Mouse (Mus musculus) forebrain, embryonic 11.5 days (tissue): ENCODE results near the gene G3bp1. TPM values are rescaled to one million over a fixed set of nuclear protein-coding genes. Genes with fewer than 3 reads are reported as not detected.

ENCODE experiments used
- ATAC-seq: fragments of 200-750 bp; cut with Nextera tagmentation; replicated peaks from 2 replicates; pipeline ENCODE4 v1.8.0; 2017; ENCODE audit warnings: moderate TSS enrichment; ENCODE audit not compliant: low FRiP score
- DNase-seq: peaks from one replicate; pipeline ENCODE4 v3.0.0-alpha.2; 2017; ENCODE audit warnings: low spot score
- H3K27ac ChIP-seq: fragments of 300-500 bp; sonication (generic); 2 replicates; pipeline ENCODE4 v1.5.1; 2014; ENCODE audit warnings: low read depth, low read length
- H3K27me3 ChIP-seq: fragments of 300-500 bp; sonication (generic); 2 replicates; pipeline ENCODE4 v1.6.1; 2014; ENCODE audit warnings: mild to moderate bottlenecking, low read length, mixed read lengths; ENCODE audit not compliant: control insufficient read depth, insufficient read depth
- H3K36me3 ChIP-seq: fragments of 300-500 bp; sonication (generic); 2 replicates; pipeline ENCODE4 v1.6.1; 2014; ENCODE audit warnings: mild to moderate bottlenecking, low read length, moderate library complexity, mixed read lengths; ENCODE audit not compliant: control insufficient read depth, insufficient read depth
- H3K4me1 ChIP-seq: fragments of 300-500 bp; sonication (generic); replicated peaks from 2 replicates; pipeline ENCODE4 v1.6.1; 2014; ENCODE audit warnings: low read length, mixed read lengths; ENCODE audit not compliant: control insufficient read depth, insufficient read depth
- H3K4me2 ChIP-seq: fragments of 300-500 bp; sonication (generic); 2 replicates; pipeline ENCODE4 v1.6.1; 2014; ENCODE audit warnings: low read depth, mild to moderate bottlenecking, low read length, moderate library complexity, mixed read lengths; ENCODE audit not compliant: severe bottlenecking
- H3K4me3 ChIP-seq: fragments of 300-500 bp; sonication (generic); 2 replicates; pipeline ENCODE4 v1.5.1; 2014; ENCODE audit warnings: low read depth, low read length
- H3K9ac ChIP-seq: fragments of 300-500 bp; sonication (generic); 2 replicates; pipeline ENCODE4 v1.6.1; 2014; ENCODE audit warnings: low read length
- H3K9me3 ChIP-seq: fragments of 300-500 bp; sonication (generic); 2 replicates; pipeline ENCODE4 v1.6.1; 2016; ENCODE audit warnings: low read length, mixed read lengths; ENCODE audit not compliant: control insufficient read depth
- WGBS: fragments of 180-500 bp; shearing (Covaris S2); extraction: QIAGEN DNeasy Blood & Tissue Kit; methylation state at CpG from one replicate; pipeline ENCODE4 v1.1.7; 2014; 5-methylcytosine and 5-hydroxymethylcytosine counted together
- microRNA-seq: library from miRNA; unstranded; fragments of <30 nt; microRNA quantifications from one replicate; pipeline ENCODE4, GENCODE M21; 2016; ENCODE audit not compliant: insufficient number of aligned reads
- polyA plus RNA-seq: library from polyadenylated mRNA; unstranded; fragments of >200 nt; fragmentation: Nextera tagmentation; extraction: Ambion mirVana; gene quantifications from 2 replicates; pipeline ENCODE4 v1.2.1, GENCODE M21; 2014

G3bp1 gene
- polyA plus RNA-seq, 1 experiment from 2014 or later, result 267 TPM

- Histone ChIP-seq H3K36me3 (no peaks in the 10 kb centered on the region), H3K9ac (no peak overlapping the region), H3K4me2 (no peak overlapping the region), H3K9me3 (no peaks in the 10 kb centered on the region), H3K27ac (no peak overlapping the region), H3K4me3 (no peak overlapping the region), H3K27me3 (no peaks in the 10 kb centered on the region), H3K4me1 (no peaks in the 10 kb centered on the region)
- DNase-seq (no peak), ATAC-seq (no peak)
- WGBS, result 67% methylated on average over 4 of the region's 4 CpGs
Measured at GRCm38 (mm10) chr11:55542671-55543070, 73.2 kb downstream of the G3bp1 start.

DNA sequence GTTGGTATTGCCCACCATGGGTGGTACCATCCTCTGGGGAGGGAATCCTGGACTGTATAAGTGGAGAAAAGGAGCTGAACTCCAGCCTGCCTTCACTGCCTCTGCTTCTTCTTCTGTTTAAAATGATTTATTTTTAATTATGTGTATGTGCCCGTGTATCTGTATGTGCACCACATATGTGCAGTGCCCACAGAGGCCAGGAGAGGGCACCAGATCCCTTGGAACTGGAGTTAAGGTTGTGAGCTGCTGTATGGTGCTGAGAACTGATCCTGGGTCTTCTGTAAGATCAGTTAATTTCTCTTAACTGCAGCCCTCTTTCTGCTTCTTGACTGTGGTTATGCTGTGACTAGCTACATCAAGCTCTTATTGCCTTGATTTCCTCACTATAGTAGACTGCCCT is 76.2 kb downstream of the G3bp1 start:
- ATAC-seq (no peak), DNase-seq (no peak)
- no peaks in the 10 kb centered on the region for H3K9me3 ChIP-seq
- no peak overlapping the region for H3K4me2 ChIP-seq
- H3K4me1 ChIP-seq, result no peaks in the 10 kb centered on the region
- no peak overlapping the region for H3K4me3 ChIP-seq
- H3K27me3 ChIP-seq, result no peaks in the 10 kb centered on the region
- no peak overlapping the region for H3K27ac ChIP-seq
- 72% methylated on average over 1 of the region's 1 CpGs for WGBS
- no peaks in the 10 kb centered on the region for H3K36me3 ChIP-seq
- H3K9ac ChIP-seq, result no peak overlapping the region

Small RNA genes within 50 kb of the gene (microRNA-seq; reads per million reads assigned to microRNA genes)
- not detected for gene Mir7652

Other genes with a start within 250 kb of the G3bp1 start
- 0.01 and 0.04 TPM in 2 replicates for gene Fat2, start 133.1 kb upstream of the G3bp1 start, polyA plus RNA-seq
- 348 and 407 TPM in 2 replicates for gene Sparc, start 46.5 kb upstream of the G3bp1 start, polyA plus RNA-seq
- 209 and 211 TPM in 2 replicates for gene Atox1, start 8.4 kb upstream of the G3bp1 start, polyA plus RNA-seq
- gene Glra1, start 138.5 kb downstream of the G3bp1 start, polyA plus RNA-seq, result not detected in 2 replicates